In the genomic region with DNA sequence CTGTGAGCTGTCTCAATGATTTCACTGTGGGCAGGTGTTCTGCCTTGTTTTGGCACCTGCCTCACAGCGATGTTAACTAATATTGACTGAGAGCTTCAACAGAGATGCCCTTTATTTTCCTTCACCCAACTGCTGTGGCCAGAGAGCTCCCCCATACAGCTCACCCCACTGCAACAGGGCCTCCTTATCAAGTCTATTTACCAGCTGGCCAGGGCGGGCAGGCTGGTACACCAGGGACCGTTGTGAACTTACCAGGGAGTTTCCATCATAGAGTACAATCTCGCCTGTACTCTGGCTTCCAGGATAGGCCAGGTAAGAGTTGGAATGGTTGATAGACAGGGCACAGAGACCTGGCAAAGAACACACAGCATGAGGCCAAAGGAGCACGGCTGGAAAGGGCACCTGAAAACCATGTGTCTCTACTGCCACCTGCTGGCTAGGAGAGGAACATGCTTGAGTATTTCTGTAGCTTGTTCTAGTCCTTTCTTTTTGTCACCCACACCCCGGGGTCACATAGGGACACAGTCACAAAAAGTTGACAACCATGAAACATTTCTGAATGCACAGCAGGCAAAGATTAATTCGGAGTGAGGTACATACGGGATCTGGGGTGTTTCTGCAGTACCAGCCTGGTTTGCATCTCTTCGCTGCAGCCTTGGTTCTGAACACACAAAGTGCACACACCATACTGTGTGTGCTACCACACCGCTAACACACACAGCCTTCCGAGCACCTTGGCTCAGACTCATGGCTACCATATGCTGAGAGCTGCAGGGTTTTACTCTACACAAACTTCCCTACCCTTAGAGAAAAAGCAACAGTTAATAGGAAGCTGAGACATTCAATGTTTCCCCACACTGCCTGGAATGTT, we compare ENCODE assay signal across 8 mouse cellular contexts. TPM values are rescaled to one million over a fixed set of nuclear protein-coding genes. Genes with fewer than 3 reads are reported as not detected.
DNase-seq lines count a peak whose midpoint lies in the region; ATAC-seq lines count a peak whose summit lies in the region.

No protein-coding gene starts in this region.

- no peak overlapping the region for H3K4me2 ChIP-seq in forebrain, embryonic 16.5 days (ENCODE audit: low read length)
- H3K4me2 ChIP-seq in hindbrain, embryonic 13.5 days = no peak overlapping the region

- peak; percentile 56 for ATAC-seq in forebrain, embryonic 16.5 days
- ATAC-seq in hindbrain, embryonic 13.5 days (ENCODE audit: low FRiP score) = peak; percentile 71; the same call in 1 of the 2 replicates

- no peak overlapping the region for H3K27ac ChIP-seq in forebrain, embryonic 16.5 days (ENCODE audit: low read length)
- no peak overlapping the region for H3K27ac ChIP-seq in hindbrain, embryonic 13.5 days

- no peaks in the 10 kb centered on the region for H3K9me3 ChIP-seq in forebrain, embryonic 16.5 days (ENCODE audit: control insufficient read depth, low read length)
- H3K9me3 ChIP-seq in hindbrain, embryonic 13.5 days = no peaks in the 10 kb centered on the region

- H3K4me3 ChIP-seq in forebrain, embryonic 16.5 days (replicated peaks; ENCODE audit: low read length) = no peak overlapping the region
- H3K4me3 ChIP-seq in hindbrain, embryonic 13.5 days = no peak overlapping the region

- H3K27me3 ChIP-seq in forebrain, embryonic 16.5 days (replicated peaks; ENCODE audit: control insufficient read depth, insufficient read depth, low read length) = no peaks in the 10 kb centered on the region
- H3K27me3 ChIP-seq in hindbrain, embryonic 13.5 days = no peaks in the 10 kb centered on the region

- no peak overlapping the region for H3K9ac ChIP-seq in forebrain, embryonic 16.5 days (replicated peaks; ENCODE audit: low read depth, low read length)
- no peak overlapping the region for H3K9ac ChIP-seq in hindbrain, embryonic 13.5 days

- no peaks in the 10 kb centered on the region for H3K36me3 ChIP-seq in forebrain, embryonic 16.5 days (ENCODE audit: control insufficient read depth, insufficient read depth)
- no peaks in the 10 kb centered on the region for H3K36me3 ChIP-seq in hindbrain, embryonic 13.5 days

- H3K4me1 ChIP-seq in forebrain, embryonic 16.5 days (replicated peaks; ENCODE audit: control insufficient read depth, insufficient read depth, low read length) = 0 out of 2 replicates have a peak, but pooled peaks cover 2% of the 10 kb centered on the region
- peaks cover 12% of the 10 kb centered on the region; the same call in 1 of the 2 replicates for H3K4me1 ChIP-seq in hindbrain, embryonic 13.5 days (replicated peaks)

- WGBS in forebrain, embryonic 16.5 days = 47% methylated on average over 11 of the region's 11 CpGs
- WGBS in hindbrain, embryonic 13.5 days = 48% methylated on average over 11 of the region's 11 CpGs

- DNase-seq in Muller cell, postnatal 12 days (ENCODE audit: inconsistent ontology term) = peak; percentile 59
- peak; percentile 83 for DNase-seq in cerebellum, adult 11 months
- peak; percentile 58 for DNase-seq in left cerebral cortex, adult 11 months (ENCODE audit: low spot score)
- DNase-seq in lung, postnatal 4 days = peak; percentile 55 to 81
- peak; percentile 84 for DNase-seq in retina, postnatal 1 day
- peak; percentile 61 to 68 for DNase-seq in thymus, postnatal 36 days

RNA-seq across cellular contexts. Expression of a gene that starts 26.7 kb away (rescaled TPM):
- polyA plus RNA-seq in forebrain, embryonic 16.5 days (2015; fragmentation: Nextera tagmentation; extraction: Ambion mirVana) = 14.0 and 14.4 TPM in 2 replicates
- 17.8 and 18.2 TPM in 2 replicates for polyA plus RNA-seq in hindbrain, embryonic 13.5 days (2015; fragmentation: Nextera tagmentation; extraction: Ambion mirVana)
